Mouse (Mus musculus) CH12.LX (cell line): Measurements from ENCODE around the gene Gm44502. TPM values are rescaled to one million over a fixed set of nuclear protein-coding genes. Genes with fewer than 3 reads are reported as not detected.
A peak's percentile ranks its signal among the peaks of the same experiment; 100 is the strongest.

Experiments used
- DNase-seq: peaks from one replicate; pipeline ENCODE4 v3.0.0-alpha.2; 2013; ENCODE audit errors: extremely low read depth
- H3K27ac ChIP-seq: 2 replicates; pipeline ENCODE4 v1.5.1; 2012; ENCODE audit warnings: low read depth, mild to moderate bottlenecking, control low read depth, moderate library complexity; ENCODE audit not compliant: insufficient read depth
- H3K27me3 ChIP-seq: replicated peaks from 2 replicates; pipeline ENCODE3; 2012; ENCODE audit warnings: inconsistent platforms
- H3K36me3 ChIP-seq, 2 experiments: replicated peaks in 1 of 2; 2 replicates each; pipeline versions ENCODE3 to v1.6.1; 2012; ENCODE audit warnings: inconsistent platforms in 1 of 2, low read length in 1 of 2, mild to moderate bottlenecking in 1 of 2, mixed read lengths in 1 of 2, moderate library complexity in 1 of 2; ENCODE audit not compliant: control insufficient read depth in 1 of 2, insufficient read depth in 1 of 2
- H3K4me1 ChIP-seq, 2 experiments: 2 replicates each; pipeline ENCODE4 v1.6.1; 2012; ENCODE audit warnings: inconsistent platforms in 1 of 2, moderate library complexity in 1 of 2; ENCODE audit not compliant: insufficient read depth in 2 of 2, control insufficient read depth in 1 of 2
- H3K4me2 ChIP-seq: 2 replicates; pipeline ENCODE4 v1.6.1; 2012; ENCODE audit warnings: low read depth, mild to moderate bottlenecking, control low read depth; ENCODE audit not compliant: poor library complexity, insufficient read depth, severe bottlenecking
- H3K4me3 ChIP-seq, 3 experiments: fragments of 150-350 bp in 1 of 3; sonication (generic) in 1 of 3; replicated peaks in 1 of 3; 2 replicates each; pipeline versions ENCODE3 to v1.5.1; 2011 to 2012; ENCODE audit warnings: low read depth in 2 of 3, low read length in 2 of 3, mild to moderate bottlenecking in 2 of 3, moderate library complexity in 2 of 3, control low read depth in 1 of 3, improper control_type of control experiment in 1 of 3, inconsistent platforms in 1 of 3, mixed read lengths in 1 of 3; ENCODE audit not compliant: poor library complexity in 1 of 3
- H3K79me2 ChIP-seq: replicated peaks from 2 replicates; pipeline ENCODE4 v1.6.1; 2012; ENCODE audit warnings: mild to moderate bottlenecking, moderate library complexity; ENCODE audit not compliant: control insufficient read depth, poor library complexity, insufficient read depth, severe bottlenecking; ENCODE audit errors: extremely low read depth
- H3K9ac ChIP-seq: 2 replicates; pipeline ENCODE4 v1.6.1; 2012; ENCODE audit warnings: low read depth, mild to moderate bottlenecking, control low read depth, moderate library complexity; ENCODE audit not compliant: insufficient read depth
- H3K9me3 ChIP-seq: replicated peaks from 2 replicates; pipeline ENCODE3; 2012; ENCODE audit warnings: low read length, inconsistent platforms, mixed read lengths
- BHLHE40 ChIP-seq: IDR thresholded peaks from 2 replicates; pipeline ENCODE4 v1.6.1; 2011; ENCODE audit warnings: mild to moderate bottlenecking, low read depth, low read length, improper control_type of control experiment
- CHD1 ChIP-seq: IDR thresholded peaks from 2 replicates; pipeline ENCODE4 v1.6.1; 2012; ENCODE audit warnings: low read depth, low read length, improper control_type of control experiment, inconsistent platforms
- CHD2 ChIP-seq: IDR thresholded peaks from 2 replicates; pipeline ENCODE4 v1.6.1; 2011; ENCODE audit warnings: low read length, improper control_type of control experiment
- E2F4 ChIP-seq: IDR thresholded peaks from 2 replicates; pipeline ENCODE4 v1.6.1; 2011; ENCODE audit warnings: low read depth, low read length, improper control_type of control experiment; ENCODE audit not compliant: insufficient replicate concordance
- ELF1 ChIP-seq: IDR thresholded peaks from 2 replicates; pipeline ENCODE4 v1.6.1; 2014; ENCODE audit warnings: low read depth, mild to moderate bottlenecking, inconsistent platforms, low read length, improper control_type of control experiment
- ETS1 ChIP-seq: conservative IDR thresholded peaks from 2 replicates; pipeline ENCODE4 v1.6.1; 2012; ENCODE audit warnings: low read depth, mild to moderate bottlenecking, inconsistent platforms, low read length, improper control_type of control experiment, moderate library complexity
- GABPA ChIP-seq: IDR thresholded peaks from 2 replicates; pipeline ENCODE4 v1.6.1; 2012; ENCODE audit warnings: low read depth, low read length, improper control_type of control experiment, inconsistent platforms; ENCODE audit not compliant: insufficient replicate concordance
- IRF4 ChIP-seq: IDR thresholded peaks from 2 replicates; pipeline ENCODE4 v1.6.1; 2014; ENCODE audit warnings: low read depth, mild to moderate bottlenecking, inconsistent platforms, low read length, improper control_type of control experiment
- JUN ChIP-seq: IDR thresholded peaks from 2 replicates; pipeline ENCODE4 v1.6.1; 2011; ENCODE audit warnings: low read depth, mild to moderate bottlenecking, low read length, improper control_type of control experiment, moderate library complexity; ENCODE audit not compliant: insufficient read depth
- JUND ChIP-seq: conservative IDR thresholded peaks from 2 replicates; pipeline ENCODE4 v1.6.1; 2011; ENCODE audit warnings: low read depth, low read length, improper control_type of control experiment
- MAFK ChIP-seq: IDR thresholded peaks from 2 replicates; pipeline ENCODE4 v1.6.1; 2011; ENCODE audit warnings: low read length, improper control_type of control experiment; ENCODE audit not compliant: insufficient replicate concordance
- MAX ChIP-seq: IDR thresholded peaks from 2 replicates; pipeline ENCODE4 v1.6.1; 2011; ENCODE audit warnings: low read length, improper control_type of control experiment
- MAZ ChIP-seq: IDR thresholded peaks from 2 replicates; pipeline ENCODE4 v1.6.1; 2012; ENCODE audit warnings: low read depth, mild to moderate bottlenecking, inconsistent platforms, low read length, improper control_type of control experiment, moderate library complexity
- MYC ChIP-seq: IDR thresholded peaks from 2 replicates; pipeline ENCODE4 v1.6.1; 2011; ENCODE audit warnings: low read depth, mild to moderate bottlenecking, improper control_type of control experiment, low read length
- NELFE ChIP-seq: IDR thresholded peaks from 2 replicates; pipeline ENCODE4 v1.6.1; 2011; ENCODE audit warnings: low read depth, low read length, improper control_type of control experiment
- PAX5 ChIP-seq: IDR thresholded peaks from 2 replicates; pipeline ENCODE4 v1.6.1; 2012; ENCODE audit warnings: low read length, inconsistent platforms, mixed read lengths
- POLR2A ChIP-seq: IDR thresholded peaks from 2 replicates; pipeline ENCODE4 v1.6.1; 2011; ENCODE audit warnings: low read depth, mild to moderate bottlenecking, improper control_type of control experiment, low read length
- POLR2AphosphoS2 ChIP-seq: IDR thresholded peaks from 2 replicates; pipeline ENCODE4 v1.6.1; 2011; ENCODE audit warnings: low read depth, low read length, improper control_type of control experiment
- RAD21 ChIP-seq: IDR thresholded peaks from 2 replicates; pipeline ENCODE4 v1.6.1; 2011; ENCODE audit warnings: low read depth, mild to moderate bottlenecking, low read length, improper control_type of control experiment, moderate library complexity
- RCOR1 ChIP-seq: conservative IDR thresholded peaks from 2 replicates; pipeline ENCODE4 v1.6.1; 2012; ENCODE audit warnings: low read depth, mild to moderate bottlenecking, inconsistent platforms, low read length, improper control_type of control experiment
- SIN3A ChIP-seq: IDR thresholded peaks from 2 replicates; pipeline ENCODE4 v1.6.1; 2012; ENCODE audit warnings: low read length, improper control_type of control experiment, inconsistent platforms
- SMC3 ChIP-seq: IDR thresholded peaks from 2 replicates; pipeline ENCODE4 v1.6.1; 2011; ENCODE audit warnings: low read depth, low read length, improper control_type of control experiment
- TBP ChIP-seq: conservative IDR thresholded peaks from 2 replicates; pipeline ENCODE4 v1.6.1; 2011; ENCODE audit warnings: low read depth, low read length, improper control_type of control experiment
- TCF12 ChIP-seq: IDR thresholded peaks from 2 replicates; pipeline ENCODE4 v1.6.1; 2014; ENCODE audit warnings: low read depth, mild to moderate bottlenecking, inconsistent platforms, low read length, improper control_type of control experiment
- UBTF ChIP-seq: IDR thresholded peaks from 2 replicates; pipeline ENCODE4 v1.6.1; 2012; ENCODE audit warnings: low read depth, mild to moderate bottlenecking, inconsistent platforms, low read length, improper control_type of control experiment, moderate library complexity
- ZC3H11A ChIP-seq: IDR thresholded peaks from 2 replicates; pipeline ENCODE4 v1.6.1; 2012; ENCODE audit warnings: low read depth, mild to moderate bottlenecking, inconsistent platforms, low read length, improper control_type of control experiment
- ZKSCAN1 ChIP-seq: IDR thresholded peaks from 2 replicates; pipeline ENCODE4 v1.6.1; 2012; ENCODE audit warnings: low read depth, inconsistent platforms, low read length, improper control_type of control experiment, borderline replicate concordance
- dilution Hi-C: fragments of 300-500 bp; cut with MboI; formaldehyde crosslinking; loops from 2 replicates; pipeline ENCODE4 v1.14.3; 2020; ENCODE audit warnings: low sequenced_read_pairs; ENCODE audit not compliant: extremely low pct_unique_long_range_greater_than_20kb, extremely low pct_ligation_motif_present
- in situ Hi-C: fragments of 300-500 bp; cut with MboI; formaldehyde crosslinking; loops from 3 replicates; pipeline ENCODE4 v1.14.3; 2019; ENCODE audit warnings: low sequenced_read_pairs, low pct_ligation_motif_present, low pct_unique_long_range_greater_than_20kb, mixed read lengths
- polyA plus RNA-seq: library from polyadenylated mRNA; unstranded; fragments of >175 nt; gene quantifications from 2 replicates; pipeline ENCODE4 v1.2.1, GENCODE M21; 2012; ENCODE audit warnings: low read depth; ENCODE audit not compliant: insufficient read length
- total RNA-seq, 2 experiments: library from RNA; depleted of rRNA; stranded (reverse); fragments of 300-350 nt in 1 of 2; fragments of >200 nt in 1 of 2; gene quantifications; 2 replicates each; pipeline ENCODE4 v1.2.3; 2012 to 2014

Gene Gm44502
- total and polyA plus RNA-seq, 3 experiments, result 0.13 to 0.15 TPM; not detected in 1

GRCm38 (mm10) chr15:89477091-89477491, 47.6 kb upstream of the Gm44502 start, which contains the start of gene Arsa:
Gene Arsa (minus strand): TSS chr15:89477425.
- peak within 1 kb of the TSS; percentile 45 for H3K4me2 ChIP-seq
- no peak for DNase-seq
- in situ Hi-C loops (loop anchor here (5.0 kb wide), 1 partner anchor 55 kb away; no protein-coding TSS in a partner anchor), dilution Hi-C loops (no loop called here)
- peak within 1 kb of the TSS; percentile 63 to 95 (median 71) for H3K4me3 ChIP-seq
- peaks cover 11 to 29% of the 10 kb centered on the region in 2 experiments for H3K4me1 ChIP-seq
- no peak within 1 kb of the TSS for H3K27ac ChIP-seq
- TF ChIP-seq ZKSCAN1 (no peak), ZC3H11A (no peak), POLR2A (no peak), PAX5 (no peak), GABPA (no peak), BHLHE40 (no peak), RAD21 (no peak), CHD1 (no peak), CHD2 (no peak), UBTF (no peak), MAX (no peak), IRF4 (no peak), MAFK (no peak)
- H3K79me2 ChIP-seq, result no peaks in the 10 kb centered on the region
- no peaks in the 10 kb centered on the region for H3K27me3 ChIP-seq
- peaks cover 2 to 36% of the 10 kb centered on the region in 2 experiments for H3K36me3 ChIP-seq
- no peaks in the 10 kb centered on the region for H3K9me3 ChIP-seq
- H3K9ac ChIP-seq, result peak within 1 kb of the TSS; percentile 33

GRCm38 (mm10) chr15:89476475-89476815, 46.9 kb upstream of the Gm44502 start:
- H3K4me1 ChIP-seq, result peaks cover 11 to 29% of the 10 kb centered on the region in 2 experiments
- dilution Hi-C loops (no loop called here), in situ Hi-C loops (loop anchor here (5.0 kb wide), 1 partner anchor 56 kb away; no protein-coding TSS in a partner anchor)
- H3K4me3 ChIP-seq, result peak overlapping the region; percentile 63 to 95 (median 71)
- peak overlapping the region; percentile 33 for H3K9ac ChIP-seq
- no peaks in the 10 kb centered on the region for H3K9me3 ChIP-seq
- peak; percentile 45 for DNase-seq
- H3K36me3 ChIP-seq, result peaks cover 2 to 36% of the 10 kb centered on the region in 2 experiments
- H3K27me3 ChIP-seq, result no peaks in the 10 kb centered on the region
- H3K79me2 ChIP-seq, result no peaks in the 10 kb centered on the region
- peak overlapping the region; percentile 45 for H3K4me2 ChIP-seq
- TF ChIP-seq MAFK (no peak), ZC3H11A (no peak), POLR2AphosphoS2 (no peak), PAX5 (no peak), ETS1 (no peak; the same call in 1 of the 2 replicates), JUND (no peak), SMC3 (no peak), TCF12 (no peak), GABPA (no peak), NELFE (0 out of 2 replicates have a peak, but pooled peaks have one; percentile 3), ELF1 (peak; percentile 42), UBTF (no peak), CHD1 (no peak), SIN3A (0 out of 2 replicates have a peak, but pooled peaks have one; percentile 0), E2F4 (no peak), JUN (no peak), RCOR1 (no peak), MAX (no peak), TBP (no peak), ZKSCAN1 (no peak), CHD2 (no peak), POLR2A (no peak), IRF4 (no peak), MYC (no peak), MAZ (no peak)
- TF ChIP-seq, all 38 proteins: peak for 3
- H3K27ac ChIP-seq, result no peak overlapping the region
